In genomic region chr14:67170248-67170647, GRCm38 (mm10) we compare ENCODE assay signal across 11 mouse cellular contexts.
DNase-seq lines count a peak whose midpoint lies in the region; ATAC-seq and TF ChIP-seq lines count a peak whose summit lies in the region.
"Had no signal": no experiment of that assay in that cellular context is flagged by ENCODE, and none has a peak within 500 bp of the region (broad histone marks: within the 10 kb centered on the region; RNA-seq: fewer than 3 reads in every experiment).

No protein-coding gene starts in this region.

- H3K4me3 ChIP-seq in kidney, embryonic 16.5 days (ENCODE audit: low read length) = no peak overlapping the region
- no peak overlapping the region for H3K4me3 ChIP-seq in embryonic facial prominence, embryonic 11.5 days (ENCODE audit: low read depth, low read length)
- H3K4me3 ChIP-seq in layer of hippocampus, adult 2 months = no peak overlapping the region

- no peak for DNase-seq in kidney, postnatal 36 days
- peak; percentile 82 for DNase-seq in Muller cell, postnatal 12 days (ENCODE audit: inconsistent ontology term)
- peak; percentile 75 for DNase-seq in embryonic facial prominence, embryonic 11.5 days (ENCODE audit: low spot score)
- DNase-seq in lung, postnatal 14 days = peak; percentile 42
- no peak for DNase-seq in layer of hippocampus, adult 2 months (ENCODE audit: low spot score in 2 of 2)
- DNase-seq in layer of hippocampus, postnatal 10 days (ENCODE audit: low spot score in 2 of 2) = no peak
- DNase-seq: adrenal gland, adult 2 months; cerebellum, adult 9-11 months; right cerebral cortex, postnatal 14 days had no signal

- H3K27me3 ChIP-seq in kidney, embryonic 16.5 days (ENCODE audit: insufficient read depth, low read length) = no peaks in the 10 kb centered on the region
- H3K27me3 ChIP-seq in embryonic facial prominence, embryonic 11.5 days (ENCODE audit: control insufficient read depth, insufficient read depth, low read length) = no peaks in the 10 kb centered on the region

- ATAC-seq in kidney, embryonic 16.5 days (ENCODE audit: low FRiP score, low TSS enrichment) = 0 out of 2 replicates have a peak, but pooled peaks have one; percentile 21
- no peak for ATAC-seq in embryonic facial prominence, embryonic 11.5 days (replicated peaks; ENCODE audit: insufficient number of reproducible peaks, low FRiP score, low TSS enrichment, low read depth)
- ATAC-seq: hindbrain, postnatal 0 days had no signal

- no peaks in the 10 kb centered on the region for H3K36me3 ChIP-seq in kidney, embryonic 16.5 days (ENCODE audit: insufficient read depth, low read length)
- H3K36me3 ChIP-seq in embryonic facial prominence, embryonic 11.5 days (replicated peaks; ENCODE audit: control insufficient read depth, insufficient read depth, low read depth, low read length) = no peaks in the 10 kb centered on the region

- no peaks in the 10 kb centered on the region for H3K9me3 ChIP-seq in kidney, embryonic 16.5 days (ENCODE audit: low read length)
- no peaks in the 10 kb centered on the region for H3K9me3 ChIP-seq in embryonic facial prominence, embryonic 11.5 days (replicated peaks; ENCODE audit: control insufficient read depth, low read length)

- peaks cover 16% of the 10 kb centered on the region for H3K4me1 ChIP-seq in kidney, embryonic 16.5 days (ENCODE audit: insufficient read depth, low read length)
- no peaks in the 10 kb centered on the region for H3K4me1 ChIP-seq in embryonic facial prominence, embryonic 11.5 days (ENCODE audit: control insufficient read depth, insufficient read depth, low read length)

- H3K27ac ChIP-seq in kidney, embryonic 16.5 days (ENCODE audit: low read length) = no peak overlapping the region
- no peak overlapping the region for H3K27ac ChIP-seq in embryonic facial prominence, embryonic 11.5 days (replicated peaks; ENCODE audit: low read depth, low read length)
- no peak overlapping the region for H3K27ac ChIP-seq in layer of hippocampus, adult 2 months
- H3K27ac ChIP-seq: hindbrain, postnatal 0 days had no signal

- H3K9ac ChIP-seq in kidney, embryonic 16.5 days (replicated peaks; ENCODE audit: low read length) = no peak overlapping the region
- no peak overlapping the region for H3K9ac ChIP-seq in embryonic facial prominence, embryonic 11.5 days (replicated peaks; ENCODE audit: low read length)

- no peak for TF ChIP-seq CTCF in layer of hippocampus, adult 2 months (conservative IDR thresholded peaks at IDR 0.05)

- 24% methylated on average over 3 of the region's 3 CpGs for WGBS in kidney, embryonic 16.5 days
- WGBS in embryonic facial prominence, embryonic 11.5 days = 16% methylated on average over 3 of the region's 3 CpGs

- H3K4me2 ChIP-seq in kidney, embryonic 16.5 days (replicated peaks; ENCODE audit: low read depth, low read length) = no peak overlapping the region
- H3K4me2 ChIP-seq in embryonic facial prominence, embryonic 11.5 days (ENCODE audit: low read depth, low read length) = no peak overlapping the region

Comparison
In these comparisons a context has a peak if more than half of its experiments do, and no peak if none do; other contexts are left out.
1. DNase-seq: peak in Muller cell, postnatal 12 days (single experiment), embryonic facial prominence, embryonic 11.5 days (single experiment) and lung, postnatal 14 days (single experiment); none in kidney, postnatal 36 days (0 of 2), layer of hippocampus, adult 2 months (0 of 2) and layer of hippocampus, postnatal 10 days (0 of 2).